Mouse (Mus musculus) CD4-positive helper T cell, adult 2 months (primary cell): ENCODE measurements around the gene Pex14.
"Not testable (repeated sequence)": the region's sequence is repeated elsewhere in the genome, so short reads cannot be mapped to it uniquely, and the experiment has no call there.

Experiments
- DNase-seq: peaks from one replicate; pipeline ENCODE4 v3.0.0-alpha.2; 2012; ENCODE audit warnings: low read depth, missing footprints, low spot score

The Pex14 gene

GRCm38 (mm10) chr4:149103875-149104561, 4.3 kb upstream of the Pex14 start, which contains the start of gene Dffa:
Gene Dffa, plus strand, starts transcription at chr4:149104146.
- peak; percentile 88 for DNase-seq

GRCm38 (mm10) chr4:149101456-149101855, 1.8 kb upstream of the Pex14 start:
- DNase-seq = no peak

- DNase-seq = not testable (repeated sequence)
Measured at GRCm38 (mm10) chr4:149100449-149100848, 773 bp upstream of the Pex14 start.

- no peak for DNase-seq
Measured at GRCm38 (mm10) chr4:149098571-149098970, 1.1 kb downstream of the Pex14 start.

- no peak for DNase-seq
Measured at GRCm38 (mm10) chr4:149097956-149098355, 1.7 kb downstream of the Pex14 start.

- no peak for DNase-seq
Measured at GRCm38 (mm10) chr4:149091364-149091763, 8.3 kb downstream of the Pex14 start.

GRCm38 (mm10) chr4:149085381-149085780, 14.3 kb downstream of the Pex14 start:
- no peak for DNase-seq

GRCm38 (mm10) chr4:149081528-149081927, 18.1 kb downstream of the Pex14 start:
- no peak for DNase-seq

- DNase-seq = no peak
Measured at GRCm38 (mm10) chr4:149080111-149080510, 19.6 kb downstream of the Pex14 start.

- DNase-seq = no peak
Measured at GRCm38 (mm10) chr4:149079629-149080028, 20.0 kb downstream of the Pex14 start.

- no peak for DNase-seq
Measured at GRCm38 (mm10) chr4:149078261-149078660, 21.4 kb downstream of the Pex14 start.

GRCm38 (mm10) chr4:149075871-149076575, 23.7 kb downstream of the Pex14 start:
- DNase-seq = peak; percentile 82

- no peak for DNase-seq
Measured at GRCm38 (mm10) chr4:149075073-149075472, 24.6 kb downstream of the Pex14 start.

GRCm38 (mm10) chr4:149066672-149067551, 32.8 kb downstream of the Pex14 start:
- DNase-seq = peak; percentile 58

GRCm38 (mm10) chr4:149064061-149064854, 35.4 kb downstream of the Pex14 start:
- no peak for DNase-seq

GRCm38 (mm10) chr4:149062406-149063318, 37.0 kb downstream of the Pex14 start:
- DNase-seq = no peak

GRCm38 (mm10) chr4:149061432-149061718, 38.3 kb downstream of the Pex14 start:
- DNase-seq = no peak

GRCm38 (mm10) chr4:149060621-149061431, 38.9 kb downstream of the Pex14 start:
- no peak for DNase-seq

- no peak for DNase-seq
Measured at GRCm38 (mm10) chr4:149059713-149060112, 40.0 kb downstream of the Pex14 start.

GRCm38 (mm10) chr4:149058298-149058697, 41.4 kb downstream of the Pex14 start:
- no peak for DNase-seq
